Mouse (Mus musculus) regulatory T cell (primary cell): Measurements from ENCODE around the gene Eno3.

Experiments
- in situ Hi-C: fragments of 300-600 bp; cut with MboI, MseI; formaldehyde crosslinking; loops from one replicate; pipeline ENCODE4 v1.15.1; 2025; ENCODE audit warnings: high pct_unique_total_duplicates

The Eno3 gene

GRCm38 (mm10) chr11:70655571-70656455, 1.2 kb upstream of the Eno3 start:
- in situ Hi-C loops, result loop anchor here (25.0 kb wide), 1 partner anchor 1244 kb away; the partner anchor contains the start of gene Kdm6b

- in situ Hi-C loops, result loop anchor here (25.0 kb wide), 1 partner anchor 1244 kb away; the partner anchor contains the start of gene Kdm6b
These were observed 510 bp upstream of the Eno3 start for GRCm38 (mm10) chr11:70656456-70656927.

- in situ Hi-C loops, result loop anchor here (25.0 kb wide), 1 partner anchor 1245 kb away; the partner anchor contains the start of gene Kdm6b
These were observed 571 bp downstream of the Eno3 start for GRCm38 (mm10) chr11:70657573-70657972.

- in situ Hi-C loops, result loop anchor here (25.0 kb wide), 1 partner anchor 1246 kb away; the partner anchor contains the start of gene Kdm6b
These were observed 989 bp downstream of the Eno3 start for GRCm38 (mm10) chr11:70657991-70658390.

GRCm38 (mm10) chr11:70658521-70658920, 1.5 kb downstream of the Eno3 start:
- in situ Hi-C loops, result loop anchor here (25.0 kb wide), 1 partner anchor 1246 kb away; the partner anchor contains the start of gene Kdm6b

GRCm38 (mm10) chr11:70658942-70659341, 1.9 kb downstream of the Eno3 start:
- in situ Hi-C loops, result loop anchor here (25.0 kb wide), 1 partner anchor 1247 kb away; the partner anchor contains the start of gene Kdm6b

- in situ Hi-C loops, result loop anchor here (25.0 kb wide), 1 partner anchor 1248 kb away; the partner anchor contains the start of gene Kdm6b
These were observed 3.6 kb downstream of the Eno3 start for GRCm38 (mm10) chr11:70660571-70660970.

GRCm38 (mm10) chr11:70663101-70663500, 6.1 kb downstream of the Eno3 start:
- in situ Hi-C loops, result loop anchor here (25.0 kb wide), 1 partner anchor 1251 kb away; the partner anchor contains the start of gene Kdm6b

GRCm38 (mm10) chr11:70663957-70664356, 7.0 kb downstream of the Eno3 start:
- in situ Hi-C loops, result loop anchor here (25.0 kb wide), 1 partner anchor 1252 kb away; the partner anchor contains the start of gene Kdm6b

GRCm38 (mm10) chr11:70664741-70665140, 7.7 kb downstream of the Eno3 start:
- in situ Hi-C loops, result loop anchor here (25.0 kb wide), 1 partner anchor 1252 kb away; the partner anchor contains the start of gene Kdm6b

GRCm38 (mm10) chr11:70666687-70667086, 9.7 kb downstream of the Eno3 start:
- in situ Hi-C loops, result loop anchor here (25.0 kb wide), 1 partner anchor 1254 kb away; the partner anchor contains the start of gene Kdm6b

- in situ Hi-C loops, result loop anchor here (25.0 kb wide), 1 partner anchor 1255 kb away; the partner anchor contains the start of gene Kdm6b
These were observed 10.5 kb downstream of the Eno3 start for GRCm38 (mm10) chr11:70667271-70668150.

- in situ Hi-C loops, result loop anchor here (25.0 kb wide), 1 partner anchor 1256 kb away; the partner anchor contains the start of gene Kdm6b
These were observed 11.4 kb downstream of the Eno3 start for GRCm38 (mm10) chr11:70668335-70668770.

GRCm38 (mm10) chr11:70668771-70669505, 11.9 kb downstream of the Eno3 start, which contains the start of gene Spag7:
Gene Spag7 (minus strand): TSS chr11:70669416.
- in situ Hi-C loops, result loop anchor here (25.0 kb wide), 1 partner anchor 1257 kb away; the partner anchor contains the start of gene Kdm6b

- in situ Hi-C loops, result loop anchor here (25.0 kb wide), 1 partner anchor 1257 kb away; the partner anchor contains the start of gene Kdm6b
These were observed 12.8 kb downstream of the Eno3 start for GRCm38 (mm10) chr11:70669582-70670345.

GRCm38 (mm10) chr11:70670483-70670882, 13.5 kb downstream of the Eno3 start:
- in situ Hi-C loops, result loop anchor here (25.0 kb wide), 1 partner anchor 1258 kb away; the partner anchor contains the start of gene Kdm6b

- in situ Hi-C loops, result loop anchor here (25.0 kb wide), 1 partner anchor 1259 kb away; the partner anchor contains the start of gene Kdm6b
These were observed 14.5 kb downstream of the Eno3 start for GRCm38 (mm10) chr11:70671333-70672047.

GRCm38 (mm10) chr11:70674014-70674413, 17.0 kb downstream of the Eno3 start:
- in situ Hi-C loops, result loop anchor here (25.0 kb wide), 1 partner anchor 1262 kb away; the partner anchor contains the start of gene Kdm6b
